Mouse (Mus musculus) ES-Bruce4 (cell line): ENCODE results near the gene Wwtr1.

Source experiments
- EP300 ChIP-seq: IDR thresholded peaks from 2 replicates; pipeline ENCODE4 v1.6.1; 2011; ENCODE audit warnings: low read depth, low read length; ENCODE audit not compliant: insufficient read depth
- POLR2A ChIP-seq: IDR thresholded peaks from one replicate; pipeline ENCODE4 v1.8.1; 2011; ENCODE audit warnings: low read length; ENCODE audit not compliant: insufficient read depth

GRCm38 (mm10) chr3:57551210-57551609 lies 24.5 kb downstream of the Wwtr1 start:
- no peak for TF ChIP-seq EP300
- no peak for TF ChIP-seq POLR2A
